Mouse (Mus musculus): ENCODE measurements around the gene Pttg1ip. TPM values are rescaled to one million over a fixed set of nuclear protein-coding genes. Genes with fewer than 3 reads are reported as not detected.
A peak's percentile ranks its signal among the peaks of the same experiment; 100 is the strongest.

The Pttg1ip gene
- polyA plus RNA-seq, 1 experiment from 2014 or later: 105 TPM

- Histone ChIP-seq H3K9me3 (replicated peaks) (no peaks in the 10 kb centered on the region), H3K4me2 (0 out of 2 replicates have a peak overlapping the region, but pooled peaks have one; percentile 5), H3K4me3 (no peak overlapping the region), H3K27ac (peak overlapping the region; percentile 92), H3K4me1 (replicated peaks) (peaks cover 38% of the 10 kb centered on the region), H3K9ac (0 out of 2 replicates have a peak overlapping the region, but pooled peaks have one; percentile 10), H3K36me3 (no peaks in the 10 kb centered on the region), H3K27me3 (no peaks in the 10 kb centered on the region)
- WGBS: 41% methylated on average over 7 of the region's 7 CpGs
- ATAC-seq (replicated peaks; ENCODE audit: insufficient number of reproducible peaks, insufficient read depth, low FRiP score, low read depth): no peak
Measured at GRCm38 (mm10) chr10:77624570-77624995, 43.1 kb downstream of the Pttg1ip start.

DNA sequence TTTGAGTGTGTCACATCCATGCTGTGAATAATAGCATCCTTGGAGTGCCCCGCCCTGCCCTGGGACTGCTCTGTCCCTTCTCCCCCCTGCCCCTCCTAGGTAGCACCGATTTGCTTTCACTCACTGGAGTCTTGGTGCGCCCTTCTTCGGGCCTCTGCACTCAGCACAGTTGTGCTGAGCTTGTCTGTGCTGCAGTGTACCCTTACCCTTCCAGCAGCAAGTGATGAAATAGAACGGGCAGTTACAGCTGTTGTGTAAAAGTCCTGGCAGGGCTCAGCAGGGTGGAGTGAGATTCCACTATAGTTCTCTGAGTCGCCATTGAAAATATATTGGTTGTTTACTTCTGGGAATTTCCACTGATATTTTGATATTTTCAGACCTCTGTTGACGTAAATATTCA, 44.5 kb downstream of the Pttg1ip start:
- WGBS: 77% methylated on average over 7 of the region's 7 CpGs
- Histone ChIP-seq H3K4me1 (replicated peaks) (peaks cover 38% of the 10 kb centered on the region), H3K9ac (no peak overlapping the region), H3K4me2 (no peak overlapping the region), H3K4me3 (no peak overlapping the region), H3K27ac (no peak overlapping the region), H3K9me3 (replicated peaks) (no peaks in the 10 kb centered on the region), H3K36me3 (no peaks in the 10 kb centered on the region; the same call in 1 of the 2 replicates), H3K27me3 (no peaks in the 10 kb centered on the region)
- no peak for ATAC-seq (replicated peaks; ENCODE audit: insufficient number of reproducible peaks, insufficient read depth, low FRiP score, low read depth)

DNA sequence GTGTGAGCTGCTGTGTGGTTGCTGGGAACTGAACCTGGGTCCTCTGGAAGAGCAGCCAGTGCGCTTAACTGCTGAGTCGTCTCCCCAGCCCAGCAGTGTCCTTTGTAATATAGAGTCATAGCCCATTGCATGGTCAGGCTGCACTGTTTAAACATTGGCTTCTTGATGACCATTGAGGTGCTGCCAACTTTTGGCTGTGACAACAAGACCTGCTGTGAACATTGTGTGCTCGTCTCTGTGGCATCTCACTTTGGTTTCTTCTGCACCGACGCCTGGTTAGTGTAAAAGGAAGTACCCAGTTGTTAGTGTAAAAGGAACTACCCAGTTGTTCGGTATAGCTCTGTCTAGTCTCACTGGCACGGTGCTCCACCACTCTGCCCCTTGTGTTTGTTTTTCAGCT, 45.1 kb downstream of the Pttg1ip start:
- H3K9ac ChIP-seq: no peak overlapping the region
- no peaks in the 10 kb centered on the region for H3K27me3 ChIP-seq
- H3K4me1 ChIP-seq (replicated peaks): peaks cover 37% of the 10 kb centered on the region
- H3K4me3 ChIP-seq: no peak overlapping the region
- peaks cover 6% of the 10 kb centered on the region for H3K36me3 ChIP-seq
- no peak overlapping the region for H3K27ac ChIP-seq
- ATAC-seq (replicated peaks; ENCODE audit: insufficient number of reproducible peaks, insufficient read depth, low FRiP score, low read depth): no peak
- H3K4me2 ChIP-seq: no peak overlapping the region
- WGBS: 61% methylated on average over 7 of the region's 7 CpGs
- H3K9me3 ChIP-seq (replicated peaks): no peaks in the 10 kb centered on the region

- Histone ChIP-seq H3K27me3 (no peaks in the 10 kb centered on the region), H3K4me3 (no peak overlapping the region), H3K9me3 (replicated peaks) (no peaks in the 10 kb centered on the region), H3K36me3 (peaks cover 12% of the 10 kb centered on the region), H3K27ac (no peak overlapping the region), H3K4me1 (replicated peaks) (peaks cover 34% of the 10 kb centered on the region), H3K9ac (no peak overlapping the region), H3K4me2 (no peak overlapping the region)
- peak; percentile 54 for ATAC-seq (replicated peaks; ENCODE audit: insufficient number of reproducible peaks, insufficient read depth, low FRiP score, low read depth)
- WGBS: 34% methylated on average over 2 of the region's 2 CpGs
Measured at GRCm38 (mm10) chr10:77627497-77627896, 46.0 kb downstream of the Pttg1ip start.

DNA sequence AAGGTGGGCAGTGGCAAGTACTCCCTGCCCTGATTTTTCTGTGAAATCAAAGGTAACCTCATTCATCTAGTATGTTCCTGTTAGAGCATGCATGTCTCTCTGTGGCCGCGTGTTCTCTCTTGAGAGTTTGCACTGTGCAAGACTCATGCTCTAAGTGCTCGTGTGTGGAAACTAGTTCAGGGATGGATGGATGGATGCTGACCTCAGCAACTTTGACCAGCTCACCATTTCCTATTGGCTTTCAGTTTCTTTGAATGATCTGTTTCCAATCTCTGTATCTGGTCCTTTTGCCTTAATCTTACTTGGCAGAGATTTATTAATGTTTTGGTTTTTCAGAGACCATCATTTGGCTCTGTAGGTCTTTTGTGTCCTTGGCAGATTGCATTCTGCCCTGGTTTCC, 47.6 kb downstream of the Pttg1ip start:
- Histone ChIP-seq H3K9ac (no peak overlapping the region), H3K9me3 (replicated peaks) (no peaks in the 10 kb centered on the region), H3K27me3 (no peaks in the 10 kb centered on the region), H3K27ac (no peak overlapping the region), H3K4me1 (replicated peaks) (peaks cover 30% of the 10 kb centered on the region), H3K4me2 (no peak overlapping the region), H3K36me3 (peaks cover 18% of the 10 kb centered on the region), H3K4me3 (no peak overlapping the region)
- ATAC-seq (replicated peaks; ENCODE audit: insufficient number of reproducible peaks, insufficient read depth, low FRiP score, low read depth): no peak
- 84% methylated on average over 3 of the region's 3 CpGs for WGBS

- 96% methylated on average over 1 of the region's 1 CpGs for WGBS
- no peak for ATAC-seq (replicated peaks; ENCODE audit: insufficient number of reproducible peaks, insufficient read depth, low FRiP score, low read depth)
Measured at GRCm38 (mm10) chr10:77629970-77630369, 48.5 kb downstream of the Pttg1ip start.

DNA sequence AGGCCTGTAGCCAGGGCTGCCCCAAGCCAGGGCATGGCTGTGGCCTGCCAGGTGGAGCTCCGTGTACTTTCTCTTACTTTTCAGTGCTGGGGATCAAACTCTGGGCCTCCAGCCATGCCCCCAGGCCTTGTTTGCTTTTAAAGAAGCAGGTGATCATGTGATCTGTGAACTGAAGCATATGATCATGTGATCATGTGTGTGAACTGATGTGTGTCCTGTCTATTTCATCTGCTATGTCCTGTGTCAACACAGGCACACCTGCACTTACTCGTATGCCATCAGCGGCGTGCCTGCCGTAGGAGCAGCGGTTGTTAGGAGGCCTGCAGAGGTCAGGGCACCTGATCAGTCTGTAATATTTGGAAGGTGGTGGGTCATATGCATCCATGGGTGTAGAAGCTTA, 52.5 kb downstream of the Pttg1ip start:
- no peak for ATAC-seq (replicated peaks; ENCODE audit: insufficient number of reproducible peaks, insufficient read depth, low FRiP score, low read depth)
- Histone ChIP-seq H3K4me2 (no peak overlapping the region), H3K4me3 (no peak overlapping the region), H3K27me3 (no peaks in the 10 kb centered on the region), H3K9me3 (replicated peaks) (no peaks in the 10 kb centered on the region), H3K9ac (no peak overlapping the region), H3K27ac (peak overlapping the region; percentile 74), H3K4me1 (replicated peaks) (peaks cover 50% of the 10 kb centered on the region), H3K36me3 (peaks cover 18% of the 10 kb centered on the region)
- 74% methylated on average over 6 of the region's 6 CpGs for WGBS

More at GRCm38 (mm10) chr10:77629970-77630369, 48.5 kb downstream of the Pttg1ip start:
- no peak overlapping the region for H3K4me2 ChIP-seq
- H3K27ac ChIP-seq: no peak overlapping the region
- no peaks in the 10 kb centered on the region for H3K27me3 ChIP-seq
- H3K4me3 ChIP-seq: no peak overlapping the region
- H3K9ac ChIP-seq: no peak overlapping the region
- H3K4me1 ChIP-seq (replicated peaks): peaks cover 29% of the 10 kb centered on the region
- no peaks in the 10 kb centered on the region for H3K9me3 ChIP-seq (replicated peaks)
- peaks cover 18% of the 10 kb centered on the region for H3K36me3 ChIP-seq

DNA sequence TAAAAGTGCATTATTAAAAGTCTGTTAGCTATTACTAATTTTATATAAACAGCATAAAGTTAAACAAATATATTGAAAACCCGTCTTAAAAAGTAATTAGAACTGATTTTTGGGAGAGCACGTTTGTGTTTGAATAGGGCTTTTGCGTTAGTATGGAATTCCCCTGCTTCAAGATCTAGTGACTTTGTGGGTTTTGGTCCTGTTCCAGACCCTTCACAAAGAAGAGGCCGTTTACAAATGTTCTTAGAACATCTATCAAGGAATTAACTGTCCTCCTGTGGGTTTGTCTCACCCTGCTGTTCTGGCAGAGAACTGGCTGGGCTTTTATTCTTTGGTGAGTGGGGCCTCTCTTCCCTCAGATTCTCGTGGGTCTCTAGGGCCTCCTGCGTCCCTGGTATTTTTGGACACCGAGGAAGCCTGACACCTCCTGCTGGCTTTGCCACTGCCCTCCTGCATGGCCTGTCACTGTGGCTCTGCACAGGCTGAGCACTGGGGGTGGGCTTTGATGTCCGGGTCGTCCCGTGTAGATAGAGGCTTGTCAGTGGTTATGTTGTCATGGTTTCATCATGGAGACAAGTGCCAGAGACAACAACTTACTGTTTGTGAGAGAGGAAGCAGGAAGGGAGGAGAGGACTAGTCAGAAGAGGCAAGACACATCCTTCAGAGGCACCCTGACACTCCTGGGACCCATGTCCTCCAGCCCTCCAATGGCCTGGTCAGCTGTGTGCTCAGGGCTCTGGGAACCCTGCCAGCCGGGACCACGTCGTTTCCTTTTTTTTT, 53.1 kb downstream of the Pttg1ip start:
- Histone ChIP-seq H3K9ac (no peak overlapping the region), H3K4me3 (no peak overlapping the region), H3K9me3 (replicated peaks) (no peaks in the 10 kb centered on the region), H3K27me3 (no peaks in the 10 kb centered on the region), H3K36me3 (peaks cover 18% of the 10 kb centered on the region), H3K4me1 (replicated peaks) (peaks cover 54% of the 10 kb centered on the region), H3K27ac (peak overlapping the region; percentile 74), H3K4me2 (0 out of 2 replicates have a peak overlapping the region, but pooled peaks have one; percentile 10)
- ATAC-seq (replicated peaks; ENCODE audit: insufficient number of reproducible peaks, insufficient read depth, low FRiP score, low read depth): peak; percentile 87
- 30% methylated on average over 13 of the region's 13 CpGs for WGBS

- peaks cover 19% of the 10 kb centered on the region for H3K36me3 ChIP-seq
- peaks cover 54% of the 10 kb centered on the region for H3K4me1 ChIP-seq (replicated peaks)
- no peak overlapping the region for H3K4me2 ChIP-seq
- 86% methylated on average over 7 of the region's 7 CpGs for WGBS
- H3K27me3 ChIP-seq: no peaks in the 10 kb centered on the region
- H3K9me3 ChIP-seq (replicated peaks): no peaks in the 10 kb centered on the region
- no peak overlapping the region for H3K9ac ChIP-seq
- H3K27ac ChIP-seq: no peak overlapping the region
- no peak overlapping the region for H3K4me3 ChIP-seq
- no peak for ATAC-seq (replicated peaks; ENCODE audit: insufficient number of reproducible peaks, insufficient read depth, low FRiP score, low read depth)
Measured at GRCm38 (mm10) chr10:77636234-77636922, 54.9 kb downstream of the Pttg1ip start.

- Histone ChIP-seq H3K9me3 (replicated peaks) (no peaks in the 10 kb centered on the region), H3K27ac (peak overlapping the region; percentile 6), H3K4me1 (replicated peaks) (peaks cover 47% of the 10 kb centered on the region), H3K4me2 (no peak overlapping the region), H3K36me3 (peaks cover 26% of the 10 kb centered on the region), H3K4me3 (no peak overlapping the region), H3K9ac (no peak overlapping the region), H3K27me3 (no peaks in the 10 kb centered on the region)
- no peak for ATAC-seq (replicated peaks; ENCODE audit: insufficient number of reproducible peaks, insufficient read depth, low FRiP score, low read depth)
- 61% methylated on average over 6 of the region's 6 CpGs for WGBS
Measured at GRCm38 (mm10) chr10:77638956-77639355, 57.4 kb downstream of the Pttg1ip start.

DNA sequence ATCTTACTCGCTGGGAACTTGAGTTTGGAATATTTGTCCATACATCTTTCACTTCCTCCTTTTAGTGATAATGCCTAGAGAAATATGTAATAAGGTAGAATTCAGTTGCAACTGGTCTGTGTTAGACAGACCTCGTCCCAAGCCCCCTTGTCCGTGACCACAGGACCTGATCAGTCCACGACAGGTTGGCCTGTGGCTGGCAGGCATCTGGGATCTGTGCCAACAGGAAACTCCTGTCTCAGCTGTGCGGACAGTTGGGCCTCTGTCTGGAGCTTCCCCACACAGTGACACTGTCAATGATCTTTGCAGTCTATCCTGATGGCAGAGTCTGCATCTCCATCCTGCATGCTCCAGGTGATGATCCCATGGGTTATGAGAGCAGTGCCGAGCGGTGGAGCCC, 61.6 kb downstream of the Pttg1ip start:
- Histone ChIP-seq H3K9me3 (replicated peaks) (no peaks in the 10 kb centered on the region), H3K4me1 (replicated peaks) (peaks cover 16% of the 10 kb centered on the region), H3K27me3 (no peaks in the 10 kb centered on the region), H3K4me3 (no peak overlapping the region), H3K9ac (no peak overlapping the region), H3K4me2 (no peak overlapping the region), H3K36me3 (peaks cover 50% of the 10 kb centered on the region), H3K27ac (no peak overlapping the region)
- ATAC-seq (replicated peaks; ENCODE audit: insufficient number of reproducible peaks, insufficient read depth, low FRiP score, low read depth): no peak
- 58% methylated on average over 7 of the region's 7 CpGs for WGBS

All from heart, embryonic 15.5 days (tissue).